Mouse (Mus musculus): ENCODE measurements at regions not wholly inside any gene's neighbourhood (a gene's known extent, or its start where the extent isn't known, plus 50 kb on each side); places are given as distances from the start of the nearest gene placed in this dataset.

- DNase-seq (ENCODE audit: low read depth, low spot score) = no peak
Observed at GRCm38 (mm10) chr7:137745991-137746390, 308.6 kb downstream of the Glrx3 start.

- DNase-seq (ENCODE audit: low read depth, low spot score) = no peak
Observed at GRCm38 (mm10) chr7:137748936-137749335, 311.5 kb downstream of the Glrx3 start.

- DNase-seq (ENCODE audit: low read depth, low spot score) = no peak
Observed at GRCm38 (mm10) chr7:137750741-137751140, 313.3 kb downstream of the Glrx3 start.

- DNase-seq (ENCODE audit: low read depth, low spot score) = no peak
Observed at GRCm38 (mm10) chr7:137751151-137751859, 313.9 kb downstream of the Glrx3 start.

GRCm38 (mm10) chr7:137765961-137766360 is 328.5 kb downstream of the Glrx3 start:
- no peak for DNase-seq (ENCODE audit: low read depth, low spot score)

GRCm38 (mm10) chr7:137766721-137767120 is 329.3 kb downstream of the Glrx3 start:
- DNase-seq (ENCODE audit: low read depth, low spot score) = no peak

- DNase-seq (ENCODE audit: low read depth, low spot score) = no peak
Observed at GRCm38 (mm10) chr7:137773051-137773964, 335.9 kb downstream of the Glrx3 start.

- no peak for DNase-seq (ENCODE audit: low read depth, low spot score)
Observed at GRCm38 (mm10) chr7:137773965-137774310, 336.5 kb downstream of the Glrx3 start.

- peak; percentile 13 for DNase-seq (ENCODE audit: low read depth, low spot score)
Observed at GRCm38 (mm10) chr7:137783954-137784353, 346.5 kb downstream of the Glrx3 start.

- peak; percentile 62 for DNase-seq (ENCODE audit: low read depth, low spot score)
Observed at GRCm38 (mm10) chr7:137805361-137805760, 367.9 kb downstream of the Glrx3 start.

GRCm38 (mm10) chr7:137812839-137813238 is 375.4 kb downstream of the Glrx3 start:
- DNase-seq (ENCODE audit: low read depth, low spot score) = no peak

- no peak for DNase-seq (ENCODE audit: low read depth, low spot score)
Observed at GRCm38 (mm10) chr7:137840520-137840919, 403.1 kb downstream of the Glrx3 start.

GRCm38 (mm10) chr7:137841044-137841443 is 403.6 kb downstream of the Glrx3 start:
- DNase-seq (ENCODE audit: low read depth, low spot score) = no peak

GRCm38 (mm10) chr7:137841456-137842100 is 404.2 kb downstream of the Glrx3 start:
- no peak for DNase-seq (ENCODE audit: low read depth, low spot score)

- no peak for DNase-seq (ENCODE audit: low read depth, low spot score)
Observed at GRCm38 (mm10) chr7:137847856-137848255, 410.4 kb downstream of the Glrx3 start.

GRCm38 (mm10) chr7:137851061-137851460 is 413.6 kb downstream of the Glrx3 start:
- no peak for DNase-seq (ENCODE audit: low read depth, low spot score)

- no peak for DNase-seq (ENCODE audit: low read depth, low spot score)
Observed at GRCm38 (mm10) chr7:137859681-137860080, 422.3 kb downstream of the Glrx3 start.

- no peak for DNase-seq (ENCODE audit: low read depth, low spot score)
Observed at GRCm38 (mm10) chr7:137860520-137860919, 423.1 kb downstream of the Glrx3 start.

GRCm38 (mm10) chr7:137864912-137865311 is 427.5 kb downstream of the Glrx3 start:
- no peak for DNase-seq (ENCODE audit: low read depth, low spot score)

GRCm38 (mm10) chr7:137865457-137865856 is 428.0 kb downstream of the Glrx3 start:
- DNase-seq (ENCODE audit: low read depth, low spot score) = no peak

GRCm38 (mm10) chr7:137866880-137867279 is 429.5 kb downstream of the Glrx3 start:
- no peak for DNase-seq (ENCODE audit: low read depth, low spot score)

- no peak for DNase-seq (ENCODE audit: low read depth, low spot score)
Observed at GRCm38 (mm10) chr7:137868501-137868900, 431.1 kb downstream of the Glrx3 start.
